Mouse (Mus musculus): ENCODE measurements around the gene Rasal2. TPM values are rescaled to one million over a fixed set of nuclear protein-coding genes. Genes with fewer than 3 reads are reported as not detected.

Gene Rasal2
- polyA plus RNA-seq, 1 experiment from 2014 or later, result 8.6 TPM

DNA sequence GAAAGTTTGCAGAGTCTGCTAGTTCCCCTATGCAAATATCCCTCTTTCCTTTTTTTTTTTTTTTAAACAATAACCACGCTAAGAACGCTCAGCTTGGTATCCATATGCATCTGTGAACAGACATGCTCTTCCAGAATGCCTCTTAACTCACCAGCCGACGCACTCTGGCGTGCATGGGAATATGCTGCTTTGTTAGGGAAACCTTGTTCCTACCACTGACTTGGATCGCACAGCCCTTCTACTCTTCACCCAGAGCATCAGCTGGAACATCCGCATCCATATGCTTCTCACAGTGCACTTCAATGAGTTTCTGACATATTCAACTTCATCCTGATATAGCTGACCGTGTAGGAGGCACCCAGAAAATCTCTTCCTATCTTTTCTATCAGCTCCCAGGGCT lies 243.1 kb downstream of the Rasal2 start:
- WGBS, result 79% methylated on average over 8 of the region's 8 CpGs
- H3K4me2 ChIP-seq (replicated peaks; ENCODE audit: low read depth), result no peak overlapping the region
- ATAC-seq (ENCODE audit: low FRiP score, low TSS enrichment) (no peak), DNase-seq (ENCODE audit: low spot score) (no peak)
- H3K4me3 ChIP-seq (ENCODE audit: low read depth, low read length), result no peak overlapping the region
- H3K27me3 ChIP-seq (ENCODE audit: control insufficient read depth, insufficient read depth, low read length), result no peaks in the 10 kb centered on the region
- no peaks in the 10 kb centered on the region for H3K9me3 ChIP-seq (ENCODE audit: control insufficient read depth, low read length)
- H3K9ac ChIP-seq (ENCODE audit: low read length), result no peak overlapping the region
- no peaks in the 10 kb centered on the region for H3K4me1 ChIP-seq (replicated peaks; ENCODE audit: control insufficient read depth, insufficient read depth)
- TF ChIP-seq EP300 (optimal IDR thresholded peaks at IDR 0.05) (no peak), CTCF (IDR thresholded peaks at IDR 0.05; ENCODE audit: low read depth) (no peak)
- no peaks in the 10 kb centered on the region for H3K36me3 ChIP-seq (ENCODE audit: control insufficient read depth, insufficient read depth, low read length)
- H3K27ac ChIP-seq (replicated peaks), result no peak overlapping the region

DNA sequence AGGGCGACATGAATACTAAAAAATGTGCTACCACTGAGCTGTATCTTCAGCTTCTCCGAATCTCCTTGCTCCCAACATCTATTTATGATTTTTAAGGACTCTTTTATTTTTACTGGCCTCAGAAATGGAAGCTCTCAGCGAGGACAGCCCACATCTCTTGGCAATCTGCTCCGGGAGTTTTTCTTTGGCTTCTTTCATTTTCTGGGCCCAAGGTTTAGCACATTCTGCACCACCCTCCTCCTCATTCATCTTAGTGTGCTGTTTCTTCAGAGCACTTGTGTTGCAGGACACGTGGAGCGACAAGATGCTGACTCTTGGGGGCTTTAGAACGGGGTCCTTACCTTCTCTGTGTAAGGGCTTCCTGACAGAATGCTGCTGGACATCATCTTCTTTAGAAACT lies 243.5 kb downstream of the Rasal2 start:
- H3K4me2 ChIP-seq (replicated peaks; ENCODE audit: low read depth), result no peak overlapping the region
- DNase-seq (ENCODE audit: low spot score) (no peak), ATAC-seq (ENCODE audit: low FRiP score, low TSS enrichment) (no peak)
- H3K4me1 ChIP-seq (replicated peaks; ENCODE audit: control insufficient read depth, insufficient read depth), result no peaks in the 10 kb centered on the region
- TF ChIP-seq CTCF (IDR thresholded peaks at IDR 0.05; ENCODE audit: low read depth), result no peak
- no peak for TF ChIP-seq EP300 (optimal IDR thresholded peaks at IDR 0.05)
- H3K27me3 ChIP-seq (ENCODE audit: control insufficient read depth, insufficient read depth, low read length), result no peaks in the 10 kb centered on the region
- no peak overlapping the region for H3K4me3 ChIP-seq (ENCODE audit: low read depth, low read length)
- no peaks in the 10 kb centered on the region for H3K36me3 ChIP-seq (ENCODE audit: control insufficient read depth, insufficient read depth, low read length)
- WGBS, result 78% methylated on average over 7 of the region's 7 CpGs
- no peaks in the 10 kb centered on the region for H3K9me3 ChIP-seq (ENCODE audit: control insufficient read depth, low read length)
- H3K27ac ChIP-seq (replicated peaks), result no peak overlapping the region
- no peak overlapping the region for H3K9ac ChIP-seq (ENCODE audit: low read length)

DNA sequence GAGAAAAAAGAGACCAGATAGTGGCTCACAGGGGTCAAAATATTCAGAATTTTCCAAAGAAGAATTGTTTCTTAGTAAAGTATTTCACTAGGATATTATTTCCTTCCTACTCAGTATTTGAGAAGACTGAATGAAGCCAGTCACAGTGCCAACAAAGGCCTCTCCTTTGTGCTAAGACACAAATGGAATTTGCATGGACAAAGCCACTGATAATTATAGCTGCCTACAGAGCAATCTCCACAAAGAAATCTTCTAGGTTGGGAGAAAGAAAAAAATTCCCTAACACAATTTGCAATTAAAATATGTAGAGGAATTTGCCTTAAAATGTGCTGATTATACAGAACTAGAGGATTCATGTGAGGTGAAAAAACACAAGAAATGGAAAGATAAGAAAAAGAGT lies 258.6 kb downstream of the Rasal2 start:
- ATAC-seq (ENCODE audit: low FRiP score, low TSS enrichment) (no peak), DNase-seq (ENCODE audit: low spot score) (no peak)
- Histone ChIP-seq H3K4me2 (replicated peaks; ENCODE audit: low read depth) (no peak overlapping the region), H3K36me3 (ENCODE audit: control insufficient read depth, insufficient read depth, low read length) (peaks cover 6% of the 10 kb centered on the region; the same call in 1 of the 2 replicates), H3K27me3 (ENCODE audit: control insufficient read depth, insufficient read depth, low read length) (no peaks in the 10 kb centered on the region), H3K4me1 (replicated peaks; ENCODE audit: control insufficient read depth, insufficient read depth) (no peaks in the 10 kb centered on the region), H3K4me3 (ENCODE audit: low read depth, low read length) (no peak overlapping the region), H3K27ac (replicated peaks) (no peak overlapping the region), H3K9me3 (ENCODE audit: control insufficient read depth, low read length) (no peaks in the 10 kb centered on the region), H3K9ac (ENCODE audit: low read length) (no peak overlapping the region)
- TF ChIP-seq CTCF (IDR thresholded peaks at IDR 0.05; ENCODE audit: low read depth) (no peak), EP300 (optimal IDR thresholded peaks at IDR 0.05) (no peak)

DNA sequence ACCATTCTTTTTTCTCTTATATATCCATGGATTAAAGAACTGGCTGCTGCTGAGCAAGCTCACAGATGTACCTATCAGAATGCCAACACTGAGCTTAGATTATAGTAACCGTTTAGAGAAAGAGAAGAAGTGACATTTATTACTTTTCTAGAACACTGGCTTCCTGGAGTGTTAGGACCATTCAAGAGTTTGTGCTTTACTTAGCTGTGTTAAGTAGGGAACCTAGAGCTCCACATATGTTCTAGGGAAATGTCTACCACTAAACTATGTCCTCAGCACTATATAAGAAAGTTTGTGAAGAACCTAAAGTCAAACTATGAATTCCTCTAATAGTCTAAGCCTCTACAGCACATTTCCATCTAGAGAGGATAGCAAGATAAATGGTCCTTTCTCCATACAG lies 262.3 kb downstream of the Rasal2 start:
- no peak for DNase-seq (ENCODE audit: low spot score)
- no peaks in the 10 kb centered on the region for H3K4me1 ChIP-seq (replicated peaks; ENCODE audit: control insufficient read depth, insufficient read depth)
- H3K4me3 ChIP-seq (ENCODE audit: low read depth, low read length), result no peak overlapping the region
- ATAC-seq (ENCODE audit: low FRiP score, low TSS enrichment), result no peak
- no peak overlapping the region for H3K9ac ChIP-seq (ENCODE audit: low read length)
- H3K36me3 ChIP-seq (ENCODE audit: control insufficient read depth, insufficient read depth, low read length), result no peaks in the 10 kb centered on the region
- no peak overlapping the region for H3K4me2 ChIP-seq (replicated peaks; ENCODE audit: low read depth)
- no peaks in the 10 kb centered on the region for H3K9me3 ChIP-seq (ENCODE audit: control insufficient read depth, low read length)
- TF ChIP-seq EP300 (optimal IDR thresholded peaks at IDR 0.05) (no peak), CTCF (IDR thresholded peaks at IDR 0.05; ENCODE audit: low read depth) (no peak)
- H3K27me3 ChIP-seq (ENCODE audit: control insufficient read depth, insufficient read depth, low read length), result no peaks in the 10 kb centered on the region
- 59% methylated on average over 1 of the region's 1 CpGs for WGBS
- no peak overlapping the region for H3K27ac ChIP-seq (replicated peaks)

DNA sequence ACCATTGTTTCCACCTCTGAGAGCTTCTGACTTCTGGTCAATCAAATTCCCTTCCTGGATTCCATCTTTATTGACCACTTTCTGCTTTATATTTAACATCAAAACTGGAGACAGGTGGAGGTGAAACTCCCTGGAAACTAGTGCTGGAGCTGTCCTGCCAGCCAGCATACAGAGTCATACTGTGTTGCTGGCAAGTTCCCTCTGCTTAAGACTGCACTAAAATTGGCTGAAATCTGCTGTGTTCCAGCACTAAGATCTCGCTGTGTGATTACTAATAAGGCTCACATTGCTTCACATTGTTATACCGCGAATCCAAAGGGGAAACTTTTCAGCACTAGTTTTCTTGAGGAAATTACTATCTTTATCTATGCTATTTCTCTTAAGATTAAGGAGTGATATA lies 267.8 kb downstream of the Rasal2 start:
- H3K9me3 ChIP-seq (ENCODE audit: control insufficient read depth, low read length), result no peaks in the 10 kb centered on the region
- no peaks in the 10 kb centered on the region for H3K27me3 ChIP-seq (ENCODE audit: control insufficient read depth, insufficient read depth, low read length)
- ATAC-seq (ENCODE audit: low FRiP score, low TSS enrichment) (no peak), DNase-seq (ENCODE audit: low spot score) (no peak)
- H3K4me3 ChIP-seq (ENCODE audit: low read depth, low read length), result no peak overlapping the region
- TF ChIP-seq EP300 (optimal IDR thresholded peaks at IDR 0.05) (no peak), CTCF (IDR thresholded peaks at IDR 0.05; ENCODE audit: low read depth) (no peak)
- no peaks in the 10 kb centered on the region for H3K36me3 ChIP-seq (ENCODE audit: control insufficient read depth, insufficient read depth, low read length)
- no peaks in the 10 kb centered on the region for H3K4me1 ChIP-seq (replicated peaks; ENCODE audit: control insufficient read depth, insufficient read depth)
- WGBS, result 89% methylated on average over 3 of the region's 3 CpGs
- no peak overlapping the region for H3K9ac ChIP-seq (ENCODE audit: low read length)
- no peak overlapping the region for H3K27ac ChIP-seq (replicated peaks)
- no peak overlapping the region for H3K4me2 ChIP-seq (replicated peaks; ENCODE audit: low read depth)

DNA sequence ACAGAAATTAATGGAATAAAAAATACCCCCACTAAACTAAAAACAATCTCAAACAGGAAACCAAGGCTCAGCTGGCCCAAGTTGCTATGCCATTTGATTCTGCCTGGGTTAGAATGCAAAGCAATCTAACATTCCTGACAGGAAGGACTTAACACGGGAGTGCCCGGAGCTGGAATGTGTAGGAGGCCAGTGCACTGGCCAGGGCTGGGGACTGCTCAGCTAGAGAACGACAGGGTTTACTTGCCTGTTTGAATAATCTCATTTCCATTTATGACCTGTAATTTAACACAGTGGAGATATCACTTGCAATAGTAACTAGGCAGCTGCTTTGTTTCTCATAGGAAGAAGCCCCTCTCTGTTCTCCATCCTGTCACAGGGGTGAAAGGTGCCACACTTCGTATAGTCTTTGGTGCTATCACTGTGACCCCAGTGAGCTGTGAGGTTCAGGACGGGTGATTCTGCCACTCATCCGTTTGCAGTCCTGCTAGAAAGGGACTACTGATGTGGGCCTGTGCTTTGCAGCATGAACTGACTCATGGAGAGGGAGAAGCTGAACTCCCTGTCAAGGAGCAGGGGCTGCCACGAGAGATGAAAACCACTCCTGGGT lies 269.0 kb downstream of the Rasal2 start:
- H3K27me3 ChIP-seq (ENCODE audit: control insufficient read depth, insufficient read depth, low read length), result no peaks in the 10 kb centered on the region
- no peak overlapping the region for H3K4me2 ChIP-seq (replicated peaks; ENCODE audit: low read depth)
- WGBS, result 32% methylated on average over 7 of the region's 7 CpGs
- no peak overlapping the region for H3K27ac ChIP-seq (replicated peaks)
- no peak for ATAC-seq (ENCODE audit: low FRiP score, low TSS enrichment)
- H3K4me3 ChIP-seq (ENCODE audit: low read depth, low read length), result no peak overlapping the region
- H3K9ac ChIP-seq (ENCODE audit: low read length), result no peak overlapping the region
- TF ChIP-seq EP300 (optimal IDR thresholded peaks at IDR 0.05) (no peak), CTCF (IDR thresholded peaks at IDR 0.05; ENCODE audit: low read depth) (no peak)
- DNase-seq (ENCODE audit: low spot score), result no peak
- no peaks in the 10 kb centered on the region for H3K9me3 ChIP-seq (ENCODE audit: control insufficient read depth, low read length)
- no peaks in the 10 kb centered on the region for H3K4me1 ChIP-seq (replicated peaks; ENCODE audit: control insufficient read depth, insufficient read depth)
- H3K36me3 ChIP-seq (ENCODE audit: control insufficient read depth, insufficient read depth, low read length), result no peaks in the 10 kb centered on the region

Measured in stomach, postnatal 0 days (tissue).